Mouse (Mus musculus) adrenal gland, postnatal 10 days (tissue): ENCODE measurements around the gene Olfr10. TPM values are rescaled to one million over a fixed set of nuclear protein-coding genes. Genes with fewer than 3 reads are reported as not detected.

Experiments used
- DNase-seq: peaks from one replicate; pipeline ENCODE4 v3.0.0; 2021; ENCODE audit warnings: mixed read lengths
- total RNA-seq, 2 experiments: library from RNA; stranded (reverse); gene quantifications; 2 replicates each; pipeline ENCODE4 v1.2.3; 2021

The Olfr10 gene
- total RNA-seq, 2 experiments from 2014 or later = not detected

DNA sequence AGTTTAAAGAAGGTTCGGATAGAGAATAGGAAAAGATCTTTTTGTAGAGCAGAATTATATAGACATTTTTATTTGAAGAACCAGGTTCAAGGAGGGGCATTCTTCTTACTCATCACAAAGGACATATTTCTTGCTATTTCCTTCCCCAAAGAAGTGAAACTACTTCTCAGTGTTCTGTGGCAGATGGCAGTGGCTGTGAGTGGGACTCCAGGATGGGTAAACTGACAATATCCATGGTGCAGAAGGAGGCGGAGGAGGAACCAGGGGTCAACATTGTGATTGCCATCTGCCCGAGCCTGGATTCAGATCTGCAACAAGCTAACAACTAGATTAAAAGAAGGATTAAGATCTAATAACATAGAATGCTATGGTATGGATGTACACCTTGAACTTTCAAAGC is 22.2 kb downstream of the Olfr10 start:
- no peak for DNase-seq

DNA sequence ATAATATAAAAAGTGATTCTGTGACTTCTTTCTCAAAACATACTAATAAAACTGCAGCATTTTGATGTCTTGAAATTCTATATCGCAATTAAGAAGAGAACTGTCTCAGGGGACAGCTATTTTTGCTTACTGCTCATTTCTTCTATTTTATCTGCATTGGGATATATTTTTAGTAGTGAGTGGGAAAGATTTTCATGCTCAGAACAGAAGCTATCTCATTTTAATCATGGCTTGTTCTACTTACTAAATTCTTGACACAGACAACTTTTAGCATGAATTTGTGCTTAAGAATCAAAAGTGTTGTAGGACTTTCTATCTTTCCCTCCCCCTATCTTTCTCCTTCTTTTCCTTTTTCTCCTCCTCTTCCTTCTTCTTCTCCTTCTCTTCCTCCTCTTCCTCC is 25.1 kb downstream of the Olfr10 start:
- DNase-seq = no peak

DNA sequence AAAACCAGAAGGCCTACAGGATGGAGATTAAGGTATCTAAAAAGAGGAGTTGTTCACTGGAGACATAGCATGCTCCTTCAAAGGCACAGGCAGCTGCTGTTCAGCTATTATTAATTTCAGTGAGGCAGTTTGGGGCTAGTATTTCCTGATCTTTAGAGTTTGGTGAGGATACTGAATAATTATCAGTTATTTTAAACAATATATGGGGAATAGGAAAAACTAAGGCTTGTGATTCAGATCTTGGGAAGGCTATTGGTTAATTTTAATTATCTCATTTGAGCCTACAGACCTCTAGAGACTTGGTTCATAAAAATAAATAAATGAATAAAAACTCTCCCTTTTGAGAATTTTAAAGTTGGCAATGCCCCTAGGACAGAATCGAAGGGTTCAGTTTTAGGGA is 30.3 kb downstream of the Olfr10 start, which contains the start of gene Olfr1390:
Gene Olfr1390 (plus strand): TSS at position 301 of the 400 bp plus-strand sequence.
- no peak for DNase-seq

DNA sequence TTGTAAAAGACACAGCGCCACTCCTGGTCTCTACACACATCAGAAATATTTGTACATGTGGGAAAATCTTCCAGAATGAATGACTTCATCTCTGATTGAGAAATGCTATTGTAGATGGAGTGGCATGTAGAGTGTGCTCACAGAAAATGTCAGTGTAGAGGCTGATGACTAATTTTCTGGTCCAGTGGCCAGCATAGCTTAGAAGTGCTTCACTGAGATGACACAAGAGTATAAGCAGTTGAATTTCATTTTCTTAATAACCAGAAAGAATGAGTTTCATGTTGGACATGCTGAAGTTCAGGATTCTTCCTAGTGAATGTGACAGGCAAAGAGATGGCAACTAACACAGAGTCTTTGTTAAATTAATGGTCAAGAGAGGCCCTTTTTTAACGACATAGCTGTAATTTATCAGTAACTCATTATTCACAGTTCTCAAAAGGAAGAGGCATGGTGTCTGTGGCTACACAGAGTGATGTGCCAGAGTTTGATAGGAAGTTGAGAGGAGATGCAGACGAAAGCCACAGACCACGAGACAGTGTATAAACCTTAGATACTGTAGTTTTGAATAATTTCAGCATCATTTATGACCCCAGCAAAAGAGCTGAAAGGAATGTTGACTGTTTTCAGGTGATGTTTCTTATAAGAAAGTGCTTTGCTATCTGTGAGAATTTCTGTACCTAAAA is 32.8 kb downstream of the Olfr10 start:
- DNase-seq = no peak

Other genes starting within 250 kb of the Olfr10 start
- gene Tgtp2, start 240.5 kb upstream of the Olfr10 start, total RNA-seq = 1 to 10 TPM; 1.2 to 1.3 TPM
- gene Ifi47, start 228.2 kb upstream of the Olfr10 start, total RNA-seq = 1 to 10 TPM; 5.2 to 5.7 TPM
- under 1 TPM; 0.27 to 0.45 TPM for gene Olfr1396, start 189.9 kb upstream of the Olfr10 start, total RNA-seq
- gene Olfr1395, start 162.5 kb upstream of the Olfr10 start, total RNA-seq = not detected
- not detected for gene Olfr1394, start 150.4 kb upstream of the Olfr10 start, total RNA-seq
- gene Btnl9, start 117.6 kb upstream of the Olfr10 start, total RNA-seq = 10 to 100 TPM; 34.5 to 37.6 TPM
- gene Zfp62, start 101.4 kb upstream of the Olfr10 start, total RNA-seq = 10 to 100 TPM; 29.8 to 38.1 TPM
- gene Mgat1, start 60.5 kb upstream of the Olfr10 start, total RNA-seq = 100 to 1,000 TPM in 1 of 2 experiments, 10 to 100 TPM in 1; 87.9 to 101 TPM
- gene Olfr1393, start 26.4 kb upstream of the Olfr10 start, total RNA-seq = not detected
- gene Olfr1392, start 19.5 kb upstream of the Olfr10 start, total RNA-seq = not detected
- not detected for gene Olfr1391, start 18.0 kb downstream of the Olfr10 start, total RNA-seq
- not detected for gene Olfr1390, start 30.4 kb downstream of the Olfr10 start, total RNA-seq
- not detected for gene Olfr1389, start 118.3 kb downstream of the Olfr10 start, total RNA-seq
- under 1 TPM in 1 of 2 experiments, not detected in 1; 0.21 TPM for gene Olfr1388, start 131.9 kb downstream of the Olfr10 start, total RNA-seq
- gene Olfr1387, start 150.6 kb downstream of the Olfr10 start, total RNA-seq = not detected
- gene Olfr1386, start 160.3 kb downstream of the Olfr10 start, total RNA-seq = not detected
- not detected for gene Olfr1385, start 184.3 kb downstream of the Olfr10 start, total RNA-seq
- not detected for gene Olfr1384, start 202.0 kb downstream of the Olfr10 start, total RNA-seq
- not detected for gene Olfr1383, start 214.9 kb downstream of the Olfr10 start, total RNA-seq
- not detected for gene Olfr1382, start 223.5 kb downstream of the Olfr10 start, total RNA-seq
- not detected for gene Olfr1381, start 238.7 kb downstream of the Olfr10 start, total RNA-seq